Mouse (Mus musculus) urinary bladder, postnatal 36 days (tissue): ENCODE measurements at regions not wholly inside any gene's neighbourhood (a gene's known extent, or its start where the extent isn't known, plus 50 kb on each side); places are given as distances from the start of the nearest gene placed in this dataset.
"Not testable (repeated sequence)": the region's sequence is repeated elsewhere in the genome, so short reads cannot be mapped to it uniquely, and the experiment has no call there.

Source experiments
- DNase-seq, 2 experiments: peaks; one replicate each; pipeline ENCODE4 v3.0.0; 2022; ENCODE audit warnings: low spot score in 2 of 2, mixed read lengths in 1 of 2

GRCm38 (mm10) chr10:70866737-70867136, 211.0 kb upstream of the Phyhipl start:
- DNase-seq: no peak

GRCm38 (mm10) chr10:70864650-70865049, 208.9 kb upstream of the Phyhipl start:
- DNase-seq: no peak

- no peak for DNase-seq
These were observed 206.2 kb upstream of the Phyhipl start for GRCm38 (mm10) chr10:70862022-70862335.

GRCm38 (mm10) chr10:70861131-70862021, 205.6 kb upstream of the Phyhipl start:
- DNase-seq: no peak

GRCm38 (mm10) chr10:70857155-70857820, 201.5 kb upstream of the Phyhipl start:
- no peak for DNase-seq

GRCm38 (mm10) chr10:70855948-70856347, 200.2 kb upstream of the Phyhipl start:
- no peak for DNase-seq

- DNase-seq: no peak
These were observed 197.8 kb upstream of the Phyhipl start for GRCm38 (mm10) chr10:70853614-70854013.

GRCm38 (mm10) chr10:70848141-70848540, 192.4 kb upstream of the Phyhipl start:
- no peak for DNase-seq

- no peak for DNase-seq
These were observed 191.6 kb upstream of the Phyhipl start for GRCm38 (mm10) chr10:70847341-70847882.

- DNase-seq: no peak
These were observed 190.8 kb upstream of the Phyhipl start for GRCm38 (mm10) chr10:70846281-70847168.

- no peak for DNase-seq
These were observed 188.1 kb upstream of the Phyhipl start for GRCm38 (mm10) chr10:70843848-70844247.

GRCm38 (mm10) chr10:70842176-70842838, 186.5 kb upstream of the Phyhipl start:
- no peak for DNase-seq

GRCm38 (mm10) chr10:70841179-70841578, 185.4 kb upstream of the Phyhipl start:
- DNase-seq: not testable (repeated sequence)

- no peak for DNase-seq
These were observed 182.4 kb upstream of the Phyhipl start for GRCm38 (mm10) chr10:70838147-70838546.

GRCm38 (mm10) chr10:70837326-70837725, 181.6 kb upstream of the Phyhipl start:
- DNase-seq: no peak

- no peak for DNase-seq
These were observed 176.9 kb upstream of the Phyhipl start for GRCm38 (mm10) chr10:70832616-70833015.

- no peak for DNase-seq
These were observed 172.5 kb upstream of the Phyhipl start for GRCm38 (mm10) chr10:70828217-70828616.

- not testable (repeated sequence) for DNase-seq
These were observed 171.8 kb upstream of the Phyhipl start for GRCm38 (mm10) chr10:70827522-70827921.

- no peak for DNase-seq
These were observed 170.9 kb upstream of the Phyhipl start for GRCm38 (mm10) chr10:70826706-70827105.

- no peak for DNase-seq
These were observed 169.7 kb upstream of the Phyhipl start for GRCm38 (mm10) chr10:70825451-70825850.

- DNase-seq: peak in 1 of 2 experiments; percentile 13
These were observed 168.7 kb upstream of the Phyhipl start for GRCm38 (mm10) chr10:70824461-70824860.
